Mouse (Mus musculus) forebrain, postnatal 0 days (tissue): ENCODE results near the gene Gm44790. TPM values are rescaled to one million over a fixed set of nuclear protein-coding genes. Genes with fewer than 3 reads are reported as not detected.

Experiments used
- ATAC-seq: fragments of 200-750 bp; cut with Nextera tagmentation; 2 replicates; pipeline ENCODE4 v1.8.0; 2017; ENCODE audit warnings: mild to moderate bottlenecking, moderate library complexity
- DNase-seq: peaks from one replicate; pipeline ENCODE4 v3.0.0-alpha.2; 2015
- H3K27ac ChIP-seq: fragments of 300-500 bp; sonication (generic); 2 replicates; pipeline ENCODE4 v1.5.1; 2014; ENCODE audit warnings: low read depth, mild to moderate bottlenecking, antibody characterized with exemption, low read length, moderate library complexity, mixed read lengths
- H3K27me3 ChIP-seq: fragments of 300-500 bp; sonication (generic); 2 replicates; pipeline ENCODE4 v1.6.1; 2014; ENCODE audit warnings: mild to moderate bottlenecking, low read length, mixed read lengths; ENCODE audit not compliant: insufficient read depth
- H3K36me3 ChIP-seq: fragments of 300-500 bp; sonication (generic); 2 replicates; pipeline ENCODE4 v1.6.1; 2014; ENCODE audit warnings: mild to moderate bottlenecking, moderate library complexity; ENCODE audit not compliant: insufficient read depth
- H3K4me1 ChIP-seq: fragments of 300-500 bp; sonication (generic); 2 replicates; pipeline ENCODE4 v1.6.1; 2014; ENCODE audit warnings: antibody characterized with exemption; ENCODE audit not compliant: insufficient read depth
- H3K4me2 ChIP-seq: fragments of 300-500 bp; sonication (generic); 2 replicates; pipeline ENCODE4 v1.6.1; 2014; ENCODE audit warnings: low read depth, mild to moderate bottlenecking, moderate library complexity
- H3K4me3 ChIP-seq: fragments of 300-500 bp; sonication (generic); 2 replicates; pipeline ENCODE4 v1.5.1; 2014; ENCODE audit warnings: low read depth, low read length, mixed read lengths
- H3K9ac ChIP-seq: fragments of 300-500 bp; sonication (generic); 2 replicates; pipeline ENCODE4 v1.6.1; 2014; ENCODE audit warnings: mild to moderate bottlenecking
- H3K9me3 ChIP-seq: fragments of 300-500 bp; sonication (generic); 2 replicates; pipeline ENCODE4 v1.6.1; 2016; ENCODE audit warnings: low read length
- CTCF ChIP-seq: sonication (generic); IDR thresholded peaks from 2 replicates; pipeline ENCODE4 v1.5.1; 2016; ENCODE audit warnings: antibody characterized with exemption, control low read depth, low read depth
- WGBS: fragments of 180-500 bp; shearing (Covaris S2); extraction: QIAGEN DNeasy Blood & Tissue Kit; methylation state at CpG from one replicate; pipeline ENCODE4 v1.1.7; 2014; 5-methylcytosine and 5-hydroxymethylcytosine counted together
- polyA plus RNA-seq: library from polyadenylated mRNA; unstranded; fragments of >200 nt; fragmentation: Nextera tagmentation; extraction: Ambion mirVana; gene quantifications from 2 replicates; pipeline ENCODE4 v1.2.1, GENCODE M21; 2015
- total RNA-seq: library from RNA; depleted of rRNA; stranded (reverse); fragments of >200 nt; gene quantifications from 2 replicates; pipeline ENCODE4 v1.2.3, GENCODE M21; 2014; rRNA removed

Gm44790 gene
- total and polyA plus RNA-seq, 2 experiments from 2014 or later, result 0.67 TPM; not detected in 1

- no peak for ATAC-seq
- Histone ChIP-seq H3K9ac (no peak overlapping the region), H3K4me3 (no peak overlapping the region), H3K27ac (no peak overlapping the region), H3K9me3 (no peaks in the 10 kb centered on the region), H3K4me1 (no peaks in the 10 kb centered on the region), H3K4me2 (no peak overlapping the region), H3K36me3 (no peaks in the 10 kb centered on the region), H3K27me3 (no peaks in the 10 kb centered on the region)
- TF ChIP-seq CTCF, result no peak
- DNase-seq, result no peak
- 72% methylated on average over 13 of the region's 13 CpGs for WGBS
These were observed 67.2 kb downstream of the Gm44790 start for GRCm38 (mm10) chr6:86493469-86494263.

GRCm38 (mm10) chr6:86494767-86495166 lies 68.3 kb downstream of the Gm44790 start:
- Histone ChIP-seq H3K27me3 (no peaks in the 10 kb centered on the region), H3K4me1 (no peaks in the 10 kb centered on the region), H3K4me3 (no peak overlapping the region), H3K27ac (no peak overlapping the region), H3K9me3 (no peaks in the 10 kb centered on the region), H3K9ac (no peak overlapping the region), H3K4me2 (no peak overlapping the region), H3K36me3 (no peaks in the 10 kb centered on the region)
- 89% methylated on average over 7 of the region's 7 CpGs for WGBS
- ATAC-seq, result no peak
- no peak for DNase-seq
- TF ChIP-seq CTCF, result no peak

Other genes with a start within 250 kb of the Gm44790 start
- gene Tgfa, start 231.4 kb upstream of the Gm44790 start, total RNA-seq, result 49.5 and 50.8 TPM in 2 replicates
- gene Tgfa, start 231.4 kb upstream of the Gm44790 start, polyA plus RNA-seq, result 20.3 and 29.9 TPM in 2 replicates
- gene Fam136a, start 61.0 kb upstream of the Gm44790 start, total RNA-seq, result 65.9 and 85.8 TPM in 2 replicates
- 75.1 and 75.2 TPM in 2 replicates for gene Fam136a, start 61.0 kb upstream of the Gm44790 start, polyA plus RNA-seq
- 72.0 and 101 TPM in 2 replicates for gene Snrpg, start 55.4 kb upstream of the Gm44790 start, total RNA-seq
- 308 and 448 TPM in 2 replicates for gene Snrpg, start 55.4 kb upstream of the Gm44790 start, polyA plus RNA-seq
- 105 and 113 TPM in 2 replicates for gene Pcyox1, start 29.5 kb upstream of the Gm44790 start, total RNA-seq
- gene Pcyox1, start 29.5 kb upstream of the Gm44790 start, polyA plus RNA-seq, result 90.1 and 99.2 TPM in 2 replicates
- 201 and 252 TPM in 2 replicates for gene Tia1, start 22.4 kb upstream of the Gm44790 start, total RNA-seq
- gene Tia1, start 22.4 kb upstream of the Gm44790 start, polyA plus RNA-seq, result 150 and 191 TPM in 2 replicates
- 20.5 and 24.8 TPM in 2 replicates for gene C87436, start 11.7 kb downstream of the Gm44790 start, total RNA-seq
- 19.6 and 21.9 TPM in 2 replicates for gene C87436, start 11.7 kb downstream of the Gm44790 start, polyA plus RNA-seq
- 45.7 and 49.3 TPM in 2 replicates for gene Pcbp1, start 99.7 kb downstream of the Gm44790 start, total RNA-seq
- 340 and 351 TPM in 2 replicates for gene Pcbp1, start 99.7 kb downstream of the Gm44790 start, polyA plus RNA-seq
- gene Asprv1, start 201.5 kb downstream of the Gm44790 start, total RNA-seq, result 1.8 and 3.2 TPM in 2 replicates
- gene Asprv1, start 201.5 kb downstream of the Gm44790 start, polyA plus RNA-seq, result 1.6 TPM in 2 replicates
- 10.7 and 13.8 TPM in 2 replicates for gene Mxd1, start 242.5 kb downstream of the Gm44790 start, total RNA-seq
- gene Mxd1, start 242.5 kb downstream of the Gm44790 start, polyA plus RNA-seq, result 6.9 and 10.0 TPM in 2 replicates